Mouse (Mus musculus): ENCODE results near the gene Suds3.

DNA sequence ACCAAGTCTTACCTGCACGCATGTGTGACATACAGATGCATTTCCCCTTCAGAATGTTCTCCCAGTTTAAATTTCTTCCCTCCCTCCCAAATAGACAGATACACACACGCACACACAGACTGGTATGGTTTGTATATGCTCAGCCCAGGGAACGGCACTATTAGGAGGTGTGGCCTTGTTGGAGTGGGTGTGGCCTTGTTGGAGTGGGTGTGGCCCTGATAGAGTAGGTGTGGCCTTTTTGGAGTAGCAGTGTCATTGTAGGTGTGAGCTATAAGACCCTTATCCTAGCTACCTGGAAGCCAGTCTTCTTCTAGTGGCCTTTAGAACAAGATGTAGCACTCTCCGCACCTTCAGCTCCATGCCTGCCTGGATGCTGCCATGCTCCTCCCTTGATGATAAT lies 7.9 kb upstream of the Suds3 start:
- TF ChIP-seq CTCF (conservative IDR thresholded peaks at IDR 0.05; ENCODE audit: low read length) = no peak
- no peak for TF ChIP-seq NANOG (IDR thresholded peaks at IDR 0.05; ENCODE audit: borderline replicate concordance, low read length)
- TF ChIP-seq POU5F1 (IDR thresholded peaks at IDR 0.05; ENCODE audit: borderline replicate concordance, low read length) = no peak

Measured in E14TG2a.4 (cell line).